Mouse (Mus musculus) neural tube, embryonic 13.5 days (tissue): ENCODE data around the gene 4930470P17Rik. TPM values are rescaled to one million over a fixed set of nuclear protein-coding genes. Genes with fewer than 3 reads are reported as not detected.
"Not testable (repeated sequence)": the region's sequence is repeated elsewhere in the genome, so short reads cannot be mapped to it uniquely, and the experiment has no call there.

Source experiments
- ATAC-seq: fragments of 200-750 bp; cut with Nextera tagmentation; 2 replicates; pipeline ENCODE4 v1.8.0; 2017; ENCODE audit warnings: low read depth, mild to moderate bottlenecking, moderate TSS enrichment, moderate library complexity
- H3K27ac ChIP-seq: fragments of 300-500 bp; sonication (generic); replicated peaks from 2 replicates; pipeline ENCODE4 v1.5.1; 2015; ENCODE audit warnings: moderate library complexity, mild to moderate bottlenecking, inconsistent platforms
- H3K27me3 ChIP-seq: fragments of 300-500 bp; sonication (generic); 2 replicates; pipeline ENCODE4 v1.6.1; 2015; ENCODE audit warnings: mild to moderate bottlenecking, inconsistent platforms
- H3K36me3 ChIP-seq: fragments of 300-500 bp; sonication (generic); 2 replicates; pipeline ENCODE4 v1.6.1; 2015; ENCODE audit warnings: mild to moderate bottlenecking, inconsistent platforms
- H3K4me1 ChIP-seq: fragments of 300-500 bp; sonication (generic); replicated peaks from 2 replicates; pipeline ENCODE4 v1.6.1; 2015; ENCODE audit warnings: inconsistent platforms
- H3K4me2 ChIP-seq: fragments of 300-500 bp; sonication (generic); 2 replicates; pipeline ENCODE4 v1.6.1; 2015; ENCODE audit warnings: inconsistent platforms, mild to moderate bottlenecking, moderate library complexity
- H3K4me3 ChIP-seq: fragments of 300-500 bp; sonication (generic); 2 replicates; pipeline ENCODE4 v1.5.1; 2015; ENCODE audit warnings: mild to moderate bottlenecking, inconsistent platforms
- H3K9ac ChIP-seq: fragments of 300-500 bp; sonication (generic); 2 replicates; pipeline ENCODE4 v1.6.1; 2015; ENCODE audit warnings: moderate library complexity, mild to moderate bottlenecking, inconsistent platforms
- H3K9me3 ChIP-seq: fragments of 300-500 bp; sonication (generic); 2 replicates; pipeline ENCODE4 v1.6.1; 2016; ENCODE audit warnings: inconsistent platforms
- whole genome bisulfite sequencing: fragments of 180-500 bp; shearing (Covaris S2); methylation state at CpG from one replicate; pipeline ENCODE4 v1.1.7; 2015; 5-methylcytosine and 5-hydroxymethylcytosine counted together
- polyA plus RNA-seq: library from polyadenylated mRNA; unstranded; fragments of >200 nt; fragmentation: Nextera tagmentation; extraction: Ambion mirVana; gene quantifications from 2 replicates; pipeline ENCODE4 v1.2.1, GENCODE M21; 2015

4930470P17Rik gene
- not detected in 2 replicates for polyA plus RNA-seq

GRCm38 (mm10) chr2:170601917-170602316, at the start of gene 4930470P17Rik:
Gene 4930470P17Rik (minus strand): TSS chr2:170602017.
- Histone ChIP-seq H3K4me1 (peaks cover 16% of the 10 kb centered on the region; the same call in 1 of the 2 replicates), H3K4me3 (no peak within 1 kb of the TSS), H3K36me3 (no peaks in the 10 kb centered on the region), H3K9ac (no peak within 1 kb of the TSS), H3K27me3 (no peaks in the 10 kb centered on the region), H3K9me3 (peaks cover 8% of the 10 kb centered on the region; the same call in 1 of the 2 replicates), H3K27ac (no peak within 1 kb of the TSS), H3K4me2 (no peak within 1 kb of the TSS)
- ATAC-seq, result no peak
- 83% methylated on average over 9 of the region's 9 CpGs for WGBS

GRCm38 (mm10) chr2:170651483-170651882, 49.7 kb upstream of the 4930470P17Rik start:
- H3K4me1 ChIP-seq, result peaks cover 21% of the 10 kb centered on the region
- no peak overlapping the region for H3K4me2 ChIP-seq
- WGBS, result 90% methylated on average over 1 of the region's 1 CpGs

GRCm38 (mm10) chr2:170648542-170648941, 46.7 kb upstream of the 4930470P17Rik start:
- 71% methylated on average over 11 of the region's 11 CpGs for WGBS
- H3K4me3 ChIP-seq, result no peak overlapping the region
- no peaks in the 10 kb centered on the region for H3K9me3 ChIP-seq

More at GRCm38 (mm10) chr2:170651483-170651882, 49.7 kb upstream of the 4930470P17Rik start:
- H3K36me3 ChIP-seq, result no peaks in the 10 kb centered on the region
- no peak overlapping the region for H3K4me3 ChIP-seq
- H3K9ac ChIP-seq, result no peak overlapping the region
- no peaks in the 10 kb centered on the region for H3K9me3 ChIP-seq
- H3K27ac ChIP-seq, result no peak overlapping the region
- H3K27me3 ChIP-seq, result no peaks in the 10 kb centered on the region
- no peak for ATAC-seq

GRCm38 (mm10) chr2:170646201-170646600, 44.4 kb upstream of the 4930470P17Rik start:
- H3K27ac ChIP-seq, result no peak overlapping the region
- peaks cover 26% of the 10 kb centered on the region for H3K4me1 ChIP-seq
- H3K36me3 ChIP-seq, result no peaks in the 10 kb centered on the region
- no peak overlapping the region for H3K4me2 ChIP-seq
- no peak overlapping the region for H3K4me3 ChIP-seq
- ATAC-seq, result no peak
- WGBS, result 96% methylated on average over 6 of the region's 6 CpGs
- H3K27me3 ChIP-seq, result no peaks in the 10 kb centered on the region
- no peak overlapping the region for H3K9ac ChIP-seq
- H3K9me3 ChIP-seq, result no peaks in the 10 kb centered on the region

More at GRCm38 (mm10) chr2:170648542-170648941, 46.7 kb upstream of the 4930470P17Rik start:
- peaks cover 9% of the 10 kb centered on the region for H3K4me1 ChIP-seq
- H3K27ac ChIP-seq, result 0 out of 2 replicates have a peak overlapping the region, but pooled peaks have one; percentile 13
- no peak overlapping the region for H3K4me2 ChIP-seq
- no peak for ATAC-seq
- H3K36me3 ChIP-seq, result no peaks in the 10 kb centered on the region
- H3K9ac ChIP-seq, result no peak overlapping the region
- H3K27me3 ChIP-seq, result no peaks in the 10 kb centered on the region

- 22% methylated on average over 4 of the region's 4 CpGs for WGBS
- peak overlapping the region; percentile 39; the same call in 1 of the 2 replicates for H3K27ac ChIP-seq
- no peak overlapping the region for H3K4me2 ChIP-seq
- H3K9ac ChIP-seq, result no peak overlapping the region
- peaks cover 45% of the 10 kb centered on the region for H3K4me1 ChIP-seq
- no peak overlapping the region for H3K4me3 ChIP-seq
- H3K27me3 ChIP-seq, result no peaks in the 10 kb centered on the region
- no peaks in the 10 kb centered on the region for H3K9me3 ChIP-seq
- peak; percentile 32; the same call in 1 of the 2 replicates for ATAC-seq
- no peaks in the 10 kb centered on the region for H3K36me3 ChIP-seq
Observed at GRCm38 (mm10) chr2:170642338-170642806, 40.6 kb upstream of the 4930470P17Rik start.

GRCm38 (mm10) chr2:170640281-170640680, 38.5 kb upstream of the 4930470P17Rik start:
- Histone ChIP-seq H3K4me2 (no peak overlapping the region), H3K9me3 (no peaks in the 10 kb centered on the region), H3K36me3 (no peaks in the 10 kb centered on the region), H3K9ac (no peak overlapping the region), H3K4me3 (no peak overlapping the region), H3K27ac (no peak overlapping the region), H3K27me3 (no peaks in the 10 kb centered on the region), H3K4me1 (peaks cover 62% of the 10 kb centered on the region)
- WGBS, result 90% methylated on average over 11 of the region's 11 CpGs
- ATAC-seq, result no peak

- Histone ChIP-seq H3K27ac (no peak overlapping the region), H3K9me3 (no peaks in the 10 kb centered on the region), H3K4me3 (no peak overlapping the region), H3K9ac (no peak overlapping the region), H3K4me2 (no peak overlapping the region), H3K4me1 (peaks cover 77% of the 10 kb centered on the region), H3K36me3 (no peaks in the 10 kb centered on the region), H3K27me3 (no peaks in the 10 kb centered on the region)
- ATAC-seq, result no peak
- WGBS, result 52% methylated on average over 8 of the region's 8 CpGs
Observed at GRCm38 (mm10) chr2:170638746-170639145, 36.9 kb upstream of the 4930470P17Rik start.

GRCm38 (mm10) chr2:170632998-170633622, 31.3 kb upstream of the 4930470P17Rik start:
- Histone ChIP-seq H3K4me1 (peaks cover 43% of the 10 kb centered on the region), H3K36me3 (no peaks in the 10 kb centered on the region), H3K4me3 (no peak overlapping the region), H3K9me3 (no peaks in the 10 kb centered on the region), H3K27me3 (no peaks in the 10 kb centered on the region), H3K4me2 (no peak overlapping the region), H3K9ac (no peak overlapping the region), H3K27ac (no peak overlapping the region; the same call in 1 of the 2 replicates)
- WGBS, result 89% methylated on average over 2 of the region's 2 CpGs
- 0 out of 2 replicates have a peak, but pooled peaks have one; percentile 24 for ATAC-seq

- no peak for ATAC-seq
- Histone ChIP-seq H3K4me2 (no peak overlapping the region), H3K36me3 (no peaks in the 10 kb centered on the region), H3K4me1 (peaks cover 41% of the 10 kb centered on the region), H3K9ac (no peak overlapping the region), H3K9me3 (no peaks in the 10 kb centered on the region), H3K4me3 (no peak overlapping the region), H3K27me3 (no peaks in the 10 kb centered on the region), H3K27ac (no peak overlapping the region)
Observed at GRCm38 (mm10) chr2:170632386-170632785, 30.6 kb upstream of the 4930470P17Rik start.

- no peaks in the 10 kb centered on the region for H3K9me3 ChIP-seq
- no peak overlapping the region for H3K9ac ChIP-seq
- ATAC-seq, result no peak
- no peaks in the 10 kb centered on the region for H3K36me3 ChIP-seq
- H3K4me2 ChIP-seq, result no peak overlapping the region
- no peak overlapping the region for H3K4me3 ChIP-seq
- peaks cover 33% of the 10 kb centered on the region for H3K4me1 ChIP-seq
- no peaks in the 10 kb centered on the region for H3K27me3 ChIP-seq
- H3K27ac ChIP-seq, result no peak overlapping the region
- WGBS, result 93% methylated on average over 1 of the region's 1 CpGs
Observed at GRCm38 (mm10) chr2:170631375-170631774, 29.6 kb upstream of the 4930470P17Rik start.

- no peak for ATAC-seq
- Histone ChIP-seq H3K27me3 (no peaks in the 10 kb centered on the region), H3K36me3 (no peaks in the 10 kb centered on the region), H3K4me2 (no peak overlapping the region), H3K27ac (no peak overlapping the region), H3K4me1 (peaks cover 26% of the 10 kb centered on the region), H3K9ac (no peak overlapping the region), H3K9me3 (no peaks in the 10 kb centered on the region), H3K4me3 (no peak overlapping the region)
- 71% methylated on average over 11 of the region's 11 CpGs for WGBS
Observed at GRCm38 (mm10) chr2:170630553-170630952, 28.7 kb upstream of the 4930470P17Rik start.

- H3K27ac ChIP-seq, H3K27me3 ChIP-seq, H3K4me3 ChIP-seq, H3K9ac ChIP-seq, H3K36me3 ChIP-seq, H3K4me1 ChIP-seq, H3K9me3 ChIP-seq, H3K4me2 ChIP-seq, ATAC-seq: not testable (repeated sequence)
- WGBS, result 90% methylated on average over 11 of the region's 11 CpGs
Observed at GRCm38 (mm10) chr2:170627991-170628390, 26.2 kb upstream of the 4930470P17Rik start.
